Mouse (Mus musculus): Measurements from ENCODE around the gene Ralgapa1. TPM values are rescaled to one million over a fixed set of nuclear protein-coding genes. Genes with fewer than 3 reads are reported as not detected.

Gene Ralgapa1
- total and polyA plus RNA-seq, 3 experiments = 14.1 to 111 (median 29.7) TPM

GRCm38 (mm10) chr12:55846741-55847140 lies 25.8 kb upstream of the Ralgapa1 start:
- peaks cover 8% of the 10 kb centered on the region in 2 experiments for H3K36me3 ChIP-seq (ENCODE audit: control insufficient read depth in 1 of 2, insufficient read depth in 2 of 2, low read length in 2 of 2)
- H3K9me3 ChIP-seq (replicated peaks; ENCODE audit: insufficient read depth, low read length) = no peaks in the 10 kb centered on the region
- no peaks in the 10 kb centered on the region for H3K27me3 ChIP-seq (ENCODE audit: control insufficient read depth in 1 of 2, insufficient read depth in 2 of 2, low read length in 2 of 2)
- H3K4me1 ChIP-seq (ENCODE audit: control insufficient read depth in 1 of 2, insufficient read depth in 2 of 2, low read length in 2 of 2) = peaks cover 0 to 11% of the 10 kb centered on the region in 2 experiments; a peak in 3 of 4 replicates
- no peak overlapping the region for H3K9ac ChIP-seq (ENCODE audit: control insufficient read depth, low read depth, low read length, poor library complexity, severe bottlenecking)
- H3K27ac ChIP-seq (ENCODE audit: control insufficient read depth, low read depth, low read length) = no peak overlapping the region
- peak; percentile 63 for DNase-seq (ENCODE audit: low read depth, low spot score)
- TF ChIP-seq ETS1 (IDR thresholded peaks at IDR 0.05; ENCODE audit: low read depth, low read length) = no peak
- TF ChIP-seq SMC3 (IDR thresholded peaks at IDR 0.05; ENCODE audit: low read depth, low read length) = peak; percentile 46; the same call in 1 of the 2 replicates
- TF ChIP-seq ELF1 (IDR thresholded peaks at IDR 0.05; ENCODE audit: low read depth, low read length) = no peak
- peak; percentile 38 for TF ChIP-seq RAD21 (IDR thresholded peaks at IDR 0.05; ENCODE audit: low read depth, low read length)
- no peak for TF ChIP-seq CHD1 (IDR thresholded peaks at IDR 0.05; ENCODE audit: low read depth, low read length)
- peak; percentile 38 to 65 (median 56); a peak in 5 of 6 replicates for TF ChIP-seq CTCF (IDR thresholded peaks at IDR 0.05 in 2 of 3, conservative IDR thresholded peaks at IDR 0.05 in 1 of 3; ENCODE audit: control insufficient read depth in 1 of 3, insufficient read depth in 1 of 3, low read depth in 2 of 3, low read length in 3 of 3, poor library complexity in 1 of 3, severe bottlenecking in 1 of 3)
- no peak overlapping the region for H3K4me3 ChIP-seq (ENCODE audit: control insufficient read depth in 1 of 2, insufficient read depth in 1 of 2, low read depth in 2 of 2, low read length in 2 of 2)
- H3K79me2 ChIP-seq (ENCODE audit: control insufficient read depth, insufficient read depth, low read length, poor library complexity) = no peaks in the 10 kb centered on the region

DNA sequence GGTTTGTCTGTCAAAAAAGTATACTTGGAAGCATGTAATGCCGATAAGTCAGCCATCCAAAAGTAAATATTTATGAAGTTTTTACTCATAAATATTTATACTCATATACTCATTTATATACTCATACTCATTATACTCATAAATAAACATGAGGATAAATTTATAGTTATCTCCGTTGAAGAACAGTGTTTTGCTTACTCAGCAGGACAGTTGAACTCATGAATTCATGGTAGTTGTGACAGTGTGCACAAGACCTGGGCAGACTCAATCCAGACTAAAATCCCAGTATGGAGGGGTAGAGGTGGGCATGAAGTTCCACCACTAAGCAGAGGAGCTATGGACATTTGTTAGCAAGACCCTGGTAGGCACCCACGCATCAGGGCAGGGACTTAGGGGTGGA lies 16.5 kb upstream of the Ralgapa1 start:
- no peak overlapping the region for H3K9ac ChIP-seq (ENCODE audit: control insufficient read depth, low read depth, low read length, poor library complexity, severe bottlenecking)
- peaks cover 0 to 4% of the 10 kb centered on the region in 2 experiments; a peak in 2 of 4 replicates for H3K4me1 ChIP-seq (ENCODE audit: control insufficient read depth in 1 of 2, insufficient read depth in 2 of 2, low read length in 2 of 2)
- peaks cover 0 to 9% of the 10 kb centered on the region in 2 experiments for H3K36me3 ChIP-seq (ENCODE audit: control insufficient read depth in 1 of 2, insufficient read depth in 2 of 2, low read length in 2 of 2)
- H3K27me3 ChIP-seq (ENCODE audit: control insufficient read depth in 1 of 2, insufficient read depth in 2 of 2, low read length in 2 of 2) = no peaks in the 10 kb centered on the region
- peaks cover 13% of the 10 kb centered on the region for H3K79me2 ChIP-seq (ENCODE audit: control insufficient read depth, insufficient read depth, low read length, poor library complexity)
- TF ChIP-seq KAT2A (conservative IDR thresholded peaks at IDR 0.05; ENCODE audit: low read depth, low read length) (no peak), USF2 (IDR thresholded peaks at IDR 0.05; ENCODE audit: borderline replicate concordance in 1 of 2, insufficient read depth in 1 of 2, low read depth in 1 of 2, low read length in 2 of 2) (no peak), MAFK (IDR thresholded peaks at IDR 0.05; ENCODE audit: borderline replicate concordance, low read depth, low read length) (peak; percentile 84)
- no peak for DNase-seq (ENCODE audit: low read depth, low spot score)
- H3K9me3 ChIP-seq (replicated peaks; ENCODE audit: insufficient read depth, low read length) = no peaks in the 10 kb centered on the region
- no peak overlapping the region for H3K4me3 ChIP-seq (ENCODE audit: control insufficient read depth in 1 of 2, insufficient read depth in 1 of 2, low read depth in 2 of 2, low read length in 2 of 2)
- no peak overlapping the region for H3K27ac ChIP-seq (ENCODE audit: control insufficient read depth, low read depth, low read length)

- Histone ChIP-seq H3K9ac (ENCODE audit: control insufficient read depth, low read depth, low read length, poor library complexity, severe bottlenecking) (peak within 1 kb of the TSS; percentile 96), H3K4me3 (ENCODE audit: control insufficient read depth in 1 of 2, insufficient read depth in 1 of 2, low read depth in 2 of 2, low read length in 2 of 2) (peak within 1 kb of the TSS; percentile 66 to 99), H3K27ac (ENCODE audit: control insufficient read depth, low read depth, low read length) (peak within 1 kb of the TSS; percentile 85), H3K4me1 (ENCODE audit: control insufficient read depth in 1 of 2, insufficient read depth in 2 of 2, low read length in 2 of 2) (peaks cover 0 to 4% of the 10 kb centered on the region in 2 experiments; a peak in 2 of 4 replicates), H3K79me2 (ENCODE audit: control insufficient read depth, insufficient read depth, low read length, poor library complexity) (peaks cover 13% of the 10 kb centered on the region), H3K27me3 (ENCODE audit: control insufficient read depth in 1 of 2, insufficient read depth in 2 of 2, low read length in 2 of 2) (no peaks in the 10 kb centered on the region), H3K9me3 (replicated peaks; ENCODE audit: insufficient read depth, low read length) (no peaks in the 10 kb centered on the region), H3K36me3 (ENCODE audit: control insufficient read depth in 1 of 2, insufficient read depth in 2 of 2, low read length in 2 of 2) (peaks cover 0 to 9% of the 10 kb centered on the region in 2 experiments; a peak in 3 of 4 replicates)
- DNase-seq (ENCODE audit: low read depth, low spot score) = peak; percentile 100
- peak; percentile 66 for TF ChIP-seq NELFE (IDR thresholded peaks at IDR 0.05; ENCODE audit: low read depth, low read length)
- 0 out of 2 replicates have a peak, but pooled peaks have one; percentile 20 for TF ChIP-seq MYC (IDR thresholded peaks at IDR 0.05; ENCODE audit: low read depth, low read length)
- TF ChIP-seq USF1 (IDR thresholded peaks at IDR 0.05; ENCODE audit: low read depth, low read length) = 0 out of 2 replicates have a peak, but pooled peaks have one; percentile 16
- TF ChIP-seq HCFC1 (IDR thresholded peaks at IDR 0.05; ENCODE audit: low read depth, low read length) = peak; percentile 99
- 0 out of 2 replicates have a peak, but pooled peaks have one; percentile 44 for TF ChIP-seq NRF1 (IDR thresholded peaks at IDR 0.05; ENCODE audit: insufficient read depth, low read depth, low read length, poor library complexity, severe bottlenecking)
- no peak for TF ChIP-seq ZMIZ1 (IDR thresholded peaks at IDR 0.05; ENCODE audit: low read depth, low read length)
- TF ChIP-seq SIN3A (IDR thresholded peaks at IDR 0.05; ENCODE audit: low read length) = peak; percentile 44; the same call in 1 of the 2 replicates
- no peak for TF ChIP-seq GABPA (IDR thresholded peaks at IDR 0.05; ENCODE audit: low read depth, low read length)
- TF ChIP-seq CHD2 (IDR thresholded peaks at IDR 0.05; ENCODE audit: low read length) = peak; percentile 59; the same call in 1 of the 2 replicates
- TF ChIP-seq ELF1 (IDR thresholded peaks at IDR 0.05; ENCODE audit: low read depth, low read length) = peak; percentile 81
- TF ChIP-seq MAZ (IDR thresholded peaks at IDR 0.05; ENCODE audit: low read depth, low read length) = 0 out of 2 replicates have a peak, but pooled peaks have one; percentile 45
- TF ChIP-seq E2F4 (IDR thresholded peaks at IDR 0.05; ENCODE audit: borderline replicate concordance, low read depth, low read length) = no peak
- TF ChIP-seq KAT2A (conservative IDR thresholded peaks at IDR 0.05; ENCODE audit: low read depth, low read length) = peak; percentile 98
- TF ChIP-seq POLR2A (IDR thresholded peaks at IDR 0.05; ENCODE audit: control insufficient read depth in 1 of 2, insufficient read depth in 1 of 2, low read depth in 1 of 2, low read length in 2 of 2, poor library complexity in 1 of 2) = peak; percentile 83 to 84
- peak; percentile 74; the same call in 1 of the 2 replicates for TF ChIP-seq MXI1 (IDR thresholded peaks at IDR 0.05; ENCODE audit: low read depth, low read length)
- 0 out of 2 replicates have a peak, but pooled peaks have one; percentile 18 for TF ChIP-seq UBTF (IDR thresholded peaks at IDR 0.05; ENCODE audit: borderline replicate concordance, insufficient read depth, low read depth, low read length)
These were observed 15.4 kb upstream of the Ralgapa1 start, which contains the start of gene Brms1l for GRCm38 (mm10) chr12:55836199-55836951. TSS of gene Brms1l (plus strand) at chr12:55836324.
